In the genomic region with DNA sequence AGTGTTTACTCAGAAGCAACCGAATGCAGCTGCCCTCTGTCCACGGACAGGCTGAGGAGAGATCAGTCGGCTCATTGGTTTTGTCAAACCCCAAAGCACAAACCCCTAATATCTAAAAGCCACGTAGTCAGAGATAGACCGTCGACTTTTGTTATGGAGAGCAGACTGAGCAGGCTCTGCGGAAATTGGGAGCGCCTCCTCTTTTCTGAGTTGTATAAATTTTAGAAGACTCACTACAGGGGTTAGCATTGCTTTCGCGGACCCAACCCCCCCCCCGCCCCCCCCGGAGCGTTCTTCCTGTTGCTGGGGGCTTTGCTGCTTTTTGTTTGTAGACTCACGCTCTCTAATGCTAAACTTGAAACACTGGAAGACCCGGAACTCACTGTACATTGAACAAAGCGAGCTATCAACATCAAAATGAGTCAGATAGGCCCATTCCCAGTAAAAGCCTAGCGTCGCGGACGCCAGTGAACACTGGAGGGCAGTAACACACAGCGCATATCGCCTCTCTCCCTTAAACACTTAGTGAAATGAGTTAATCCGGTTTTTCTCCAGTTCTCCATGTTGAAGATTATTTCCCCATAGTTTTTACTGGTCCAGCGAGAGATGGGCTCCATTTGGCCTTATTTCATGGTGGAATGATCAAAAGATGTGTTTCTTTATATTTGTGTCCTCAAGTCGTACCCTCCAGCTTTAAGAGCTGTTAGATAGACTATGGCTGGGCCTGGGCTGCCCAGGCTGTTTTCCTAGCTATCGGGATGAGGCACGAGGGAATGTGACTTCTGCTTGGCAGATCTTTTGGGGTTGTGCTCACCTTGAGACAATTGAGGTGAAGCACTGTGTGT, we compare ENCODE assay signal across 8 mouse cellular contexts. TPM values are rescaled to one million over a fixed set of nuclear protein-coding genes. Genes with fewer than 3 reads are reported as not detected.
DNase-seq lines count a peak whose midpoint lies in the region; ATAC-seq and TF ChIP-seq lines count a peak whose summit lies in the region.

No protein-coding gene starts in this region.

- WGBS in embryonic facial prominence, embryonic 12.5 days, result 29% methylated on average over 27 of the region's 27 CpGs
- 21% methylated on average over 27 of the region's 27 CpGs for WGBS in hindbrain, embryonic 14.5 days

- H3K4me3 ChIP-seq in C2C12 (ENCODE audit: insufficient read depth, poor library complexity, severe bottlenecking), result no peak overlapping the region
- H3K4me3 ChIP-seq in embryonic facial prominence, embryonic 12.5 days, result no peak overlapping the region
- no peak overlapping the region for H3K4me3 ChIP-seq in hindbrain, embryonic 14.5 days (replicated peaks; ENCODE audit: low read length)

- no peaks in the 10 kb centered on the region for H3K4me1 ChIP-seq in embryonic facial prominence, embryonic 12.5 days
- H3K4me1 ChIP-seq in hindbrain, embryonic 14.5 days (replicated peaks; ENCODE audit: control insufficient read depth, insufficient read depth, low read length), result no peaks in the 10 kb centered on the region

- 0 out of 2 replicates have a peak, but pooled peaks have one; percentile 74 for ATAC-seq in embryonic facial prominence, embryonic 12.5 days (ENCODE audit: insufficient number of reproducible peaks, insufficient read depth, low FRiP score, low TSS enrichment)
- ATAC-seq in hindbrain, embryonic 14.5 days (ENCODE audit: low FRiP score), result peak; percentile 92
- 0 out of 2 replicates have a peak, but pooled peaks have one; percentile 55 for ATAC-seq in megakaryocyte-erythroid progenitor cell, adult 5-6 weeks (replicated peaks; ENCODE audit: low FRiP score, low TSS enrichment, poor library complexity, severe bottlenecking)
- no peak for ATAC-seq in erythroblast, adult 5-6 weeks (replicated peaks; ENCODE audit: low FRiP score, poor library complexity, severe bottlenecking)

- H3ac ChIP-seq in C2C12 (ENCODE audit: control insufficient read depth, insufficient read length, low read depth), result no peak overlapping the region

- peak; percentile 66 for TF ChIP-seq CTCF in C2C12 (IDR thresholded peaks at IDR 0.05; ENCODE audit: control insufficient read depth, insufficient read depth, insufficient read length)

- H3K4me2 ChIP-seq in embryonic facial prominence, embryonic 12.5 days (replicated peaks), result peak overlapping the region; percentile 29; the same call in 1 of the 2 replicates
- H3K4me2 ChIP-seq in hindbrain, embryonic 14.5 days (replicated peaks), result peak overlapping the region; percentile 32

- no peak overlapping the region for H3K27ac ChIP-seq in embryonic facial prominence, embryonic 12.5 days
- H3K27ac ChIP-seq in hindbrain, embryonic 14.5 days, result no peak overlapping the region

- H3K79me2 ChIP-seq in C2C12 (ENCODE audit: control insufficient read depth, insufficient read depth), result no peaks in the 10 kb centered on the region

- peak; percentile 73 for DNase-seq in adrenal gland, postnatal 14 days
- DNase-seq in hindbrain, embryonic 14.5 days (ENCODE audit: low spot score), result peak; percentile 91
- peak; percentile 72 to 76 for DNase-seq in layer of hippocampus, postnatal 10 days (ENCODE audit: low spot score in 2 of 2)
- DNase-seq in right cerebral cortex, postnatal 36 days (ENCODE audit: low spot score in 2 of 2), result peak; percentile 18 to 35

- H3K27me3 ChIP-seq in C2C12 (ENCODE audit: control insufficient read depth, insufficient read depth, insufficient read length), result no peaks in the 10 kb centered on the region
- H3K27me3 ChIP-seq in embryonic facial prominence, embryonic 12.5 days, result no peaks in the 10 kb centered on the region
- no peaks in the 10 kb centered on the region for H3K27me3 ChIP-seq in hindbrain, embryonic 14.5 days (ENCODE audit: control insufficient read depth, insufficient read depth, low read length)

- no peaks in the 10 kb centered on the region for H3K36me3 ChIP-seq in C2C12 (ENCODE audit: control insufficient read depth, insufficient read depth)
- no peaks in the 10 kb centered on the region for H3K36me3 ChIP-seq in embryonic facial prominence, embryonic 12.5 days
- H3K36me3 ChIP-seq in hindbrain, embryonic 14.5 days (replicated peaks; ENCODE audit: control insufficient read depth, insufficient read depth), result no peaks in the 10 kb centered on the region

- no peak overlapping the region for H3K9ac ChIP-seq in embryonic facial prominence, embryonic 12.5 days
- H3K9ac ChIP-seq in hindbrain, embryonic 14.5 days, result no peak overlapping the region

- H3K79me3 ChIP-seq in C2C12 (ENCODE audit: low read depth), result no peaks in the 10 kb centered on the region

- no peaks in the 10 kb centered on the region for H3K9me3 ChIP-seq in embryonic facial prominence, embryonic 12.5 days
- no peaks in the 10 kb centered on the region for H3K9me3 ChIP-seq in hindbrain, embryonic 14.5 days (ENCODE audit: control insufficient read depth, low read length)

TF ChIP-seq in C2C12, 6 proteins besides CTCF, POLR2A, EP300 and RAD21:
- TF ChIP-seq MYOD1 (IDR thresholded peaks at IDR 0.05; ENCODE audit: control insufficient read depth, insufficient read length, low read depth), result no peak
- no peak for TF ChIP-seq CEBPB (IDR thresholded peaks at IDR 0.05; ENCODE audit: low read depth)
- TF ChIP-seq USF1 (IDR thresholded peaks at IDR 0.05; ENCODE audit: low read depth), result no peak
- no peak for TF ChIP-seq MYOG (IDR thresholded peaks at IDR 0.05; ENCODE audit: control insufficient read depth, extremely low read depth, insufficient read length)
- TF ChIP-seq FOSL1 (IDR thresholded peaks at IDR 0.05; ENCODE audit: insufficient read depth, low read length, poor library complexity, severe bottlenecking), result no peak
- no peak for TF ChIP-seq MAX (IDR thresholded peaks at IDR 0.05)

RNA-seq across cellular contexts. Expression of gene Sh3gl2, which starts 42.2 kb away (rescaled TPM):
- not detected for polyA plus RNA-seq in C2C12 (2012; fragmentation: generic; extraction: Trizol)
- total RNA-seq in adrenal gland, postnatal 14 days (2021), result 17.3 and 20.4 TPM in 2 replicates
- 5.3 and 5.5 TPM in 2 replicates for polyA plus RNA-seq in embryonic facial prominence, embryonic 12.5 days (2016; fragmentation: Nextera tagmentation; extraction: Ambion mirVana)
- polyA plus RNA-seq in hindbrain, embryonic 14.5 days (2014; fragmentation: Nextera tagmentation; extraction: Ambion mirVana), result 97.4 and 119 TPM in 2 replicates
- total RNA-seq in layer of hippocampus, postnatal 10 days (2021), result 100 to 1,000 TPM; 228 to 252 TPM
- not detected in 2 replicates for total RNA-seq in megakaryocyte-erythroid progenitor cell, adult 5-6 weeks (2014; fragmentation: Nextera tagmentation)
- total RNA-seq in megakaryocyte-erythroid progenitor cell, adult 5-6 weeks (2017), result not detected in 2 replicates
- not detected in 2 replicates for total RNA-seq in erythroblast, adult 5-6 weeks (2015; ENCODE audit: low replicate concordance)
- not detected in 2 replicates for total RNA-seq in erythroblast, adult 5-6 weeks (2017; ENCODE audit: low replicate concordance)

Comparison
In these comparisons a context has a peak if more than half of its experiments do, and no peak if none do; other contexts are left out.
1. DNase-seq: peak in every context shown above with its lines; median percentile 91 in hindbrain, embryonic 14.5 days; 74 in layer of hippocampus, postnatal 10 days; 73 in adrenal gland, postnatal 14 days; 26 in right cerebral cortex, postnatal 36 days.
2. RNA of gene Sh3gl2, which starts 42.2 kb away (total RNA-seq): 228 to 252 TPM in layer of hippocampus, postnatal 10 days and 17.3 to 20.4 TPM in adrenal gland, postnatal 14 days; not detected in megakaryocyte-erythroid progenitor cell, adult 5-6 weeks and not detected in erythroblast, adult 5-6 weeks; every median in the first group is over 10 times any median in the second.